Mouse (Mus musculus) midbrain, postnatal 0 days (tissue): ENCODE measurements around the gene Ikbip. TPM values are rescaled to one million over a fixed set of nuclear protein-coding genes. Genes with fewer than 3 reads are reported as not detected.

Experiments
- ATAC-seq: fragments of 200-750 bp; cut with Nextera tagmentation; 2 replicates; pipeline ENCODE4 v1.8.0; 2017; ENCODE audit warnings: moderate number of reproducible peaks, mild to moderate bottlenecking, moderate TSS enrichment, moderate library complexity; ENCODE audit not compliant: low FRiP score
- DNase-seq: peaks from one replicate; pipeline ENCODE4 v3.0.0-alpha.2; 2015; ENCODE audit warnings: low spot score
- H3K27ac ChIP-seq: fragments of 300-500 bp; sonication (generic); 2 replicates; pipeline ENCODE4 v1.5.1; 2014; ENCODE audit warnings: low read depth, mild to moderate bottlenecking, low read length, mixed read lengths
- H3K27me3 ChIP-seq: fragments of 300-500 bp; sonication (generic); 2 replicates; pipeline ENCODE4 v1.6.1; 2014; ENCODE audit warnings: low read length, control low read depth, mixed read lengths; ENCODE audit not compliant: insufficient read depth
- H3K36me3 ChIP-seq: fragments of 300-500 bp; sonication (generic); 2 replicates; pipeline ENCODE4 v1.6.1; 2014; ENCODE audit warnings: low read length, control low read depth, mixed read lengths; ENCODE audit not compliant: insufficient read depth
- H3K4me1 ChIP-seq: fragments of 300-500 bp; sonication (generic); 2 replicates; pipeline ENCODE4 v1.6.1; 2014; ENCODE audit warnings: mild to moderate bottlenecking, control low read depth, antibody characterized with exemption, low read length, mixed read lengths; ENCODE audit not compliant: insufficient read depth
- H3K4me2 ChIP-seq: fragments of 300-500 bp; sonication (generic); 2 replicates; pipeline ENCODE4 v1.6.1; 2014; ENCODE audit warnings: low read depth, mild to moderate bottlenecking, low read length, mixed read lengths; ENCODE audit not compliant: poor library complexity, severe bottlenecking
- H3K4me3 ChIP-seq: fragments of 300-500 bp; sonication (generic); 2 replicates; pipeline ENCODE4 v1.5.1; 2014; ENCODE audit warnings: low read depth, mild to moderate bottlenecking, low read length, moderate library complexity
- H3K9ac ChIP-seq: fragments of 300-500 bp; sonication (generic); replicated peaks from 2 replicates; pipeline ENCODE4 v1.6.1; 2014; ENCODE audit warnings: mild to moderate bottlenecking, low read length, moderate library complexity, mixed read lengths; ENCODE audit not compliant: poor library complexity, severe bottlenecking
- H3K9me3 ChIP-seq: fragments of 300-500 bp; sonication (generic); 2 replicates; pipeline ENCODE4 v1.6.1; 2016; ENCODE audit warnings: low read length, control low read depth
- CTCF ChIP-seq: IDR thresholded peaks from 2 replicates; pipeline ENCODE4 v1.5.1; 2016; ENCODE audit warnings: antibody characterized with exemption, mild to moderate bottlenecking
- WGBS: fragments of 180-500 bp; shearing (Covaris S2); extraction: QIAGEN DNeasy Blood & Tissue Kit; methylation state at CpG from one replicate; pipeline ENCODE4 v1.1.7; 2014; 5-methylcytosine and 5-hydroxymethylcytosine counted together
- polyA plus RNA-seq: library from polyadenylated mRNA; unstranded; fragments of >200 nt; fragmentation: Nextera tagmentation; extraction: Ambion mirVana; gene quantifications from 2 replicates; pipeline ENCODE4 v1.2.1, GENCODE M21; 2015
- total RNA-seq: library from RNA; depleted of rRNA; stranded (reverse); fragments of >200 nt; gene quantifications from 2 replicates; pipeline ENCODE4 v1.2.3, GENCODE M21; 2014

Ikbip gene
- total and polyA plus RNA-seq, 2 experiments from 2014 or later, result 16.9 to 17.3 TPM

GRCm38 (mm10) chr10:91062355-91062754 lies 20.4 kb upstream of the Ikbip start:
- H3K27ac ChIP-seq, result no peak overlapping the region
- WGBS, result 90% methylated on average over 6 of the region's 6 CpGs
- no peak overlapping the region for H3K9ac ChIP-seq
- no peaks in the 10 kb centered on the region for H3K27me3 ChIP-seq
- H3K4me2 ChIP-seq, result no peak overlapping the region
- DNase-seq, result no peak
- TF ChIP-seq CTCF, result no peak
- no peaks in the 10 kb centered on the region for H3K9me3 ChIP-seq
- peaks cover 14% of the 10 kb centered on the region for H3K36me3 ChIP-seq
- H3K4me3 ChIP-seq, result no peak overlapping the region
- no peak for ATAC-seq
- no peaks in the 10 kb centered on the region for H3K4me1 ChIP-seq

GRCm38 (mm10) chr10:91071768-91072167 lies 11.0 kb upstream of the Ikbip start:
- peaks cover 11% of the 10 kb centered on the region for H3K36me3 ChIP-seq
- peak; percentile 67 for TF ChIP-seq CTCF
- H3K9ac ChIP-seq, result no peak overlapping the region
- ATAC-seq, result no peak
- no peak overlapping the region for H3K4me3 ChIP-seq
- peak; percentile 43 for DNase-seq
- H3K4me2 ChIP-seq, result no peak overlapping the region
- WGBS, result 21% methylated on average over 1 of the region's 1 CpGs
- H3K4me1 ChIP-seq, result no peaks in the 10 kb centered on the region
- H3K27ac ChIP-seq, result no peak overlapping the region
- H3K9me3 ChIP-seq, result no peaks in the 10 kb centered on the region
- no peaks in the 10 kb centered on the region for H3K27me3 ChIP-seq

GRCm38 (mm10) chr10:91073345-91073744 lies 9.4 kb upstream of the Ikbip start:
- Histone ChIP-seq H3K4me1 (no peaks in the 10 kb centered on the region), H3K27ac (no peak overlapping the region), H3K27me3 (no peaks in the 10 kb centered on the region), H3K36me3 (peaks cover 8% of the 10 kb centered on the region), H3K4me3 (no peak overlapping the region), H3K9me3 (no peaks in the 10 kb centered on the region), H3K9ac (no peak overlapping the region), H3K4me2 (no peak overlapping the region)
- DNase-seq (no peak), ATAC-seq (no peak)
- no peak for TF ChIP-seq CTCF
- 79% methylated on average over 3 of the region's 3 CpGs for WGBS

DNA sequence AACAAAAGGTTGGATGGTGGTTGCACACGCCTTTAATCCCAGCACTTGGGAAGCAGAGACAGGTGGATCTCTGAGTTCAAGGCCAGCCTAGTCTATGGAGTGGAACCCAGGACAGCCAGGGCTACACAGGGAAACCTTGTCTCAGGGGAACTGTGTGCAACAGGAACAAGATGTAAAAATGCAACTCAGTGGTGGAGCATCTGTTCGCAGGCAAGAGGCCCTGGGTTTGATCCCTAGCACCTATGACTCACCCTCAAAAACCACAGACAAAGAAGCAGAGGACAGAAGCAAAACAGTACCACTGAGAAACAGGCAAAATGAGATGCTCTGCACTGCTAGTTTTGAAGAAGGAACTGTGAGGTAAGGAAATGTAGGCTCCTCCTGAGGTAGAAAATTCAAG lies 6.1 kb upstream of the Ikbip start:
- no peak for ATAC-seq
- Histone ChIP-seq H3K9me3 (no peaks in the 10 kb centered on the region), H3K27me3 (no peaks in the 10 kb centered on the region), H3K9ac (no peak overlapping the region), H3K27ac (no peak overlapping the region), H3K4me3 (no peak overlapping the region), H3K36me3 (peaks cover 8% of the 10 kb centered on the region), H3K4me1 (no peaks in the 10 kb centered on the region), H3K4me2 (no peak overlapping the region)
- WGBS, result 93% methylated on average over 2 of the region's 2 CpGs
- no peak for DNase-seq
- TF ChIP-seq CTCF, result no peak

- ATAC-seq, result no peak
- Histone ChIP-seq H3K4me3 (no peak overlapping the region), H3K27ac (no peak overlapping the region), H3K9ac (no peak overlapping the region), H3K4me2 (no peak overlapping the region), H3K4me1 (no peaks in the 10 kb centered on the region), H3K36me3 (peaks cover 4% of the 10 kb centered on the region; the same call in 1 of the 2 replicates), H3K27me3 (no peaks in the 10 kb centered on the region), H3K9me3 (no peaks in the 10 kb centered on the region)
- TF ChIP-seq CTCF, result no peak
- DNase-seq, result no peak
- 88% methylated on average over 5 of the region's 5 CpGs for WGBS
Measured at GRCm38 (mm10) chr10:91080540-91080939, 2.2 kb upstream of the Ikbip start.

GRCm38 (mm10) chr10:91081959-91082507 lies 707 bp upstream of the Ikbip start:
- Histone ChIP-seq H3K9me3 (no peaks in the 10 kb centered on the region), H3K36me3 (peaks cover 4% of the 10 kb centered on the region; the same call in 1 of the 2 replicates), H3K9ac (peak overlapping the region; percentile 73), H3K4me3 (peak overlapping the region; percentile 78), H3K4me2 (peak overlapping the region; percentile 72), H3K27ac (peak overlapping the region; percentile 71), H3K27me3 (no peaks in the 10 kb centered on the region), H3K4me1 (no peaks in the 10 kb centered on the region)
- DNase-seq, result peak; percentile 21
- no peak for TF ChIP-seq CTCF
- WGBS, result under 1% methylated on average over 27 of the region's 27 CpGs
- peak; percentile 29 for ATAC-seq
